In the genomic region with DNA sequence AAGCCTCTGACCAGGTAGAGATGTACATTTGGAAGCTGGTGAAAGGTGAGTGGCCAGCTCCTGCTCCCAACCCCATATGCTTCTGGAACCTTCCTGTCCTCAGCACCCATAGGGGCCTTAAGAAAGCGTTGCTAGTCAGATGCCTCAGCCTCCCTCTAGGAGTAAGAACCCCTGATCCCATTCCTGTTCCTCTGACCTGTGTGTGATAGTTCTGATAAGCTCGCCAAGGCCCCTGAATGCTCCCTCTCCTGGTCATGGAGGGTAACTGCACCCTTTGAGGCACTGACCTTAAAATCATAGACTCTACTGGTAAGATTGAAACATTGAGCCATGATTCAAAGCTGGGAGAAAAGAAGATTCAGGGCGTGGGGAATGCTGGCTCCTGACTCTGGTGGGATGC, we compare ENCODE assay signal across 8 mouse cellular contexts. TPM values are rescaled to one million over a fixed set of nuclear protein-coding genes. Genes with fewer than 3 reads are reported as not detected.
DNase-seq lines count a peak whose midpoint lies in the region; ATAC-seq and TF ChIP-seq lines count a peak whose summit lies in the region.

No protein-coding gene starts in this region.

- in situ Hi-C loops in CH12.LX (cut with MboI; ENCODE audit: low pct_ligation_motif_present, low pct_unique_long_range_greater_than_20kb, low sequenced_read_pairs), result no loop called here

- dilution Hi-C loops in CH12.LX (cut with MboI; ENCODE audit: extremely low pct_ligation_motif_present, extremely low pct_unique_long_range_greater_than_20kb, low sequenced_read_pairs), result no loop called here

- TF ChIP-seq POLR2A in CH12.LX (IDR thresholded peaks at IDR 0.05; ENCODE audit: low read depth, low read length), result no peak

- peak; percentile 72 to 84 for TF ChIP-seq CTCF in CH12.LX (conservative IDR thresholded peaks at IDR 0.05 in 1 of 2, IDR thresholded peaks at IDR 0.05 in 1 of 2; ENCODE audit: low read depth in 2 of 2, low read length in 2 of 2)

- no peak overlapping the region for H3K27ac ChIP-seq in CH12.LX (ENCODE audit: insufficient read depth, low read depth)

- no peak overlapping the region for H3K4me2 ChIP-seq in CH12.LX (ENCODE audit: insufficient read depth, low read depth, poor library complexity, severe bottlenecking)

- H3K79me2 ChIP-seq in CH12.LX (replicated peaks; ENCODE audit: control insufficient read depth, extremely low read depth, insufficient read depth, poor library complexity, severe bottlenecking), result no peaks in the 10 kb centered on the region

- no peak overlapping the region for H3K9ac ChIP-seq in CH12.LX (ENCODE audit: insufficient read depth, low read depth)

- no peaks in the 10 kb centered on the region for H3K36me3 ChIP-seq in CH12.LX (replicated peaks in 1 of 2; ENCODE audit: control insufficient read depth in 1 of 2, insufficient read depth in 1 of 2, low read length in 1 of 2)

- peak; percentile 84 for ATAC-seq in megakaryocyte progenitor cell, adult 5-6 weeks (replicated peaks; ENCODE audit: poor library complexity)

- DNase-seq in kidney, adult 18-20 months, result peak; percentile 18
- DNase-seq in kidney, postnatal 25 days, result no peak
- peak; percentile 40 for DNase-seq in CH12.LX (ENCODE audit: extremely low read depth)
- peak; percentile 43 for DNase-seq in c-Kit-positive CD71-negative TER-119-negative erythroid progenitor cells, embryonic 14.5 days (ENCODE audit: low read depth)
- DNase-seq in left cerebral cortex, adult 8-10 months (ENCODE audit: low spot score in 2 of 2), result no peak
- DNase-seq in layer of hippocampus, postnatal 25 days (ENCODE audit: extremely low spot score in 1 of 2, low spot score in 1 of 2), result no peak
- no peak for DNase-seq in adrenal gland, postnatal 25 days

- no peak overlapping the region for H3K4me3 ChIP-seq in CH12.LX (replicated peaks in 1 of 3; ENCODE audit: low read depth in 2 of 3, low read length in 2 of 3, poor library complexity in 1 of 3)

- H3K4me1 ChIP-seq in CH12.LX (ENCODE audit: control insufficient read depth in 1 of 2, insufficient read depth in 2 of 2), result no peaks in the 10 kb centered on the region

- peaks cover 38% of the 10 kb centered on the region for H3K27me3 ChIP-seq in CH12.LX (replicated peaks)

- peak; percentile 14 for TF ChIP-seq RAD21 in CH12.LX (IDR thresholded peaks at IDR 0.05; ENCODE audit: low read depth, low read length)

- no peak for TF ChIP-seq EP300 in CH12.LX (IDR thresholded peaks at IDR 0.05; ENCODE audit: low read length)

- H3K9me3 ChIP-seq in CH12.LX (replicated peaks; ENCODE audit: low read length), result peaks cover 3% of the 10 kb centered on the region

TF ChIP-seq in CH12.LX, 34 proteins besides CTCF, POLR2A, EP300 and RAD21:
- TF ChIP-seq IRF4 (IDR thresholded peaks at IDR 0.05; ENCODE audit: low read depth, low read length), result no peak
- peak; percentile 22; the same call in 1 of the 2 replicates for TF ChIP-seq ZC3H11A (IDR thresholded peaks at IDR 0.05; ENCODE audit: low read depth, low read length)
- TF ChIP-seq POLR2AphosphoS2 (IDR thresholded peaks at IDR 0.05; ENCODE audit: low read depth, low read length), result no peak
- no peak for TF ChIP-seq MEF2A (IDR thresholded peaks at IDR 0.05; ENCODE audit: borderline replicate concordance, low read depth, low read length)
- peak; percentile 72 for TF ChIP-seq SMC3 (IDR thresholded peaks at IDR 0.05; ENCODE audit: low read depth, low read length)

RNA-seq across cellular contexts. Expression of gene Chrdl2, which starts 23.3 kb away (rescaled TPM):
- not detected in 2 replicates for total RNA-seq in CH12.LX (2012; rRNA removed)
- not detected in 2 replicates for total RNA-seq in CH12.LX (2014; rRNA removed)
- not detected in 2 replicates for polyA plus RNA-seq in CH12.LX (2012; ENCODE audit: insufficient read length, low read depth)
- not detected in 2 replicates for total RNA-seq in megakaryocyte progenitor cell, adult 5-6 weeks (2015)
- not detected in 2 replicates for total RNA-seq in megakaryocyte progenitor cell, adult 5-6 weeks (2017)
- total RNA-seq in left cerebral cortex, adult 8-10 months (2022), result under 1 TPM; 0.19 to 0.61 (median 0.48) TPM
- under 1 TPM; 0.15 to 0.38 TPM for total RNA-seq in layer of hippocampus, postnatal 25 days (2021)
- not detected in 2 replicates for total RNA-seq in adrenal gland, postnatal 25 days (2021)

RNA-seq across cellular contexts. Expression of gene Rnf169, which starts 49.1 kb away (rescaled TPM):
- total RNA-seq in CH12.LX (2012; rRNA removed) (8.9 and 11.4 TPM in 2 replicates), CH12.LX (2014; rRNA removed) (5.2 and 5.4 TPM in 2 replicates)
- 3.7 and 3.9 TPM in 2 replicates for polyA plus RNA-seq in CH12.LX (2012; ENCODE audit: insufficient read length, low read depth)
- 11.3 and 13.3 TPM in 2 replicates for total RNA-seq in megakaryocyte progenitor cell, adult 5-6 weeks (2015)
- total RNA-seq in megakaryocyte progenitor cell, adult 5-6 weeks (2017), result 14.1 and 18.3 TPM in 2 replicates
- 10 to 100 TPM; 49.0 to 54.0 (median 51.9) TPM for total RNA-seq in left cerebral cortex, adult 8-10 months (2022)
- total RNA-seq in layer of hippocampus, postnatal 25 days (2021), result 10 to 100 TPM; 24.0 to 25.5 TPM
- 16.8 and 19.8 TPM in 2 replicates for total RNA-seq in adrenal gland, postnatal 25 days (2021)

Comparison
In these comparisons a context has a peak if more than half of its experiments do, and no peak if none do; other contexts are left out.
1. DNase-seq: peak in kidney, adult 18-20 months (single experiment), CH12.LX (single experiment) and c-Kit-positive CD71-negative TER-119-negative erythroid progenitor cells, embryonic 14.5 days (single experiment); none in kidney, postnatal 25 days (0 of 2), left cerebral cortex, adult 8-10 months (0 of 2), layer of hippocampus, postnatal 25 days (0 of 2) and adrenal gland, postnatal 25 days (single experiment).